Comparison of ENCODE assay signal across 8 mouse cellular contexts in genomic region chr5:118781598-118781997, GRCm38 (mm10).
DNase-seq lines count a peak whose midpoint lies in the region; ATAC-seq lines count a peak whose summit lies in the region.

No protein-coding gene starts in this region.

- no peaks in the 10 kb centered on the region for H3K27me3 ChIP-seq in kidney, embryonic 14.5 days (ENCODE audit: control insufficient read depth, insufficient read depth, low read length)
- H3K27me3 ChIP-seq in lung, embryonic 15.5 days = peaks cover 8% of the 10 kb centered on the region; the same call in 1 of the 2 replicates

- H3K4me3 ChIP-seq in kidney, embryonic 14.5 days (ENCODE audit: low read length) = no peak overlapping the region
- no peak overlapping the region for H3K4me3 ChIP-seq in lung, embryonic 15.5 days

- intact Hi-C loops in gastrocnemius, postnatal 36 days (cut with DNase I) = loop anchor here (1.0 to 10.0 kb wide), 3 partner anchors 33 to 909 kb away; no protein-coding TSS in a partner anchor

- 0 out of 2 replicates have a peak, but pooled peaks have one; percentile 30 for ATAC-seq in kidney, embryonic 14.5 days (ENCODE audit: low FRiP score, low TSS enrichment)
- ATAC-seq in lung, embryonic 15.5 days (ENCODE audit: borderline replicate concordance, extremely low read depth, low FRiP score, low TSS enrichment) = peak; percentile 55; the same call in 1 of the 2 replicates

- no peak overlapping the region for H3K4me2 ChIP-seq in kidney, embryonic 14.5 days (replicated peaks; ENCODE audit: low read depth, low read length)
- no peak overlapping the region for H3K4me2 ChIP-seq in lung, embryonic 15.5 days

- H3K9me3 ChIP-seq in kidney, embryonic 14.5 days (ENCODE audit: control insufficient read depth, low read length) = no peaks in the 10 kb centered on the region; the same call in 1 of the 2 replicates
- no peaks in the 10 kb centered on the region for H3K9me3 ChIP-seq in lung, embryonic 15.5 days

- DNase-seq in A20 (ENCODE audit: low read depth, low spot score) (peak; percentile 56), WW6 (ENCODE audit: low read depth, low spot score) (peak; percentile 45)
- peak; percentile 63 to 83 for DNase-seq in cerebellum, postnatal 4 days (ENCODE audit: low spot score in 2 of 2)
- DNase-seq in gastrocnemius, postnatal 36 days = peak; percentile 71 to 77
- DNase-seq in retina, embryonic 14.5 days (ENCODE audit: low spot score) = peak; percentile 85
- peak; percentile 81 for DNase-seq in urinary bladder, postnatal 14 days (ENCODE audit: low spot score)

- WGBS in kidney, embryonic 14.5 days = 14% methylated on average over 17 of the region's 17 CpGs
- 11% methylated on average over 17 of the region's 17 CpGs for WGBS in lung, embryonic 15.5 days

- no peak overlapping the region for H3K27ac ChIP-seq in kidney, embryonic 14.5 days (ENCODE audit: low read depth, low read length)
- H3K27ac ChIP-seq in lung, embryonic 15.5 days = no peak overlapping the region

- no peaks in the 10 kb centered on the region for H3K36me3 ChIP-seq in kidney, embryonic 14.5 days (ENCODE audit: control insufficient read depth, insufficient read depth, low read length)
- H3K36me3 ChIP-seq in lung, embryonic 15.5 days = no peaks in the 10 kb centered on the region

- no peak overlapping the region for H3K9ac ChIP-seq in kidney, embryonic 14.5 days (ENCODE audit: low read depth, low read length)
- no peak overlapping the region for H3K9ac ChIP-seq in lung, embryonic 15.5 days

- H3K4me1 ChIP-seq in kidney, embryonic 14.5 days (ENCODE audit: control insufficient read depth, insufficient read depth, low read length) = no peaks in the 10 kb centered on the region
- H3K4me1 ChIP-seq in lung, embryonic 15.5 days = no peaks in the 10 kb centered on the region; the same call in 1 of the 2 replicates
